Mouse (Mus musculus): ENCODE data around the gene Fbxl4.

GRCm38 (mm10) chr4:22478488-22479367, 121.4 kb downstream of the Fbxl4 start:
- no peak for TF ChIP-seq ZNF384 (IDR thresholded peaks at IDR 0.05; ENCODE audit: low read depth, low read length)
- TF ChIP-seq UBTF (IDR thresholded peaks at IDR 0.05; ENCODE audit: low read depth, low read length) = no peak
- no peak for TF ChIP-seq MAFK (IDR thresholded peaks at IDR 0.05; ENCODE audit: insufficient replicate concordance, low read length)
- no peak for TF ChIP-seq CTCF (conservative IDR thresholded peaks at IDR 0.05 in 1 of 2, IDR thresholded peaks at IDR 0.05 in 1 of 2; ENCODE audit: low read depth in 2 of 2, low read length in 2 of 2)
- TF ChIP-seq RCOR1 (conservative IDR thresholded peaks at IDR 0.05; ENCODE audit: low read depth, low read length) = no peak

Measured in CH12.LX (cell line).